Mouse (Mus musculus) spleen, adult 2 months (tissue): ENCODE data around the gene Nr1i2. TPM values are rescaled to one million over a fixed set of nuclear protein-coding genes. Genes with fewer than 3 reads are reported as not detected.
A peak's percentile ranks its signal among the peaks of the same experiment; 100 is the strongest.

Experiments
- DNase-seq, 2 experiments: peaks; one replicate each; pipeline versions ENCODE4 v3.0.0 to v3.0.0-alpha.2; 2012 to 2021; ENCODE audit warnings: low spot score in 2 of 2, low read depth in 1 of 2
- H3K27ac ChIP-seq: fragments of 200-500 bp; 2 replicates; pipeline ENCODE4 v1.5.1; 2012; ENCODE audit warnings: low read length, inconsistent platforms; ENCODE audit not compliant: insufficient read depth
- H3K27me3 ChIP-seq: fragments of 200-500 bp; 2 replicates; pipeline ENCODE4 v1.6.1; 2012; ENCODE audit warnings: mild to moderate bottlenecking, moderate library complexity, low read length, inconsistent platforms; ENCODE audit not compliant: control insufficient read depth, insufficient read depth
- H3K36me3 ChIP-seq: fragments of 200-500 bp; 2 replicates; pipeline ENCODE4 v1.6.1; 2012; ENCODE audit warnings: mild to moderate bottlenecking, low read length, inconsistent platforms; ENCODE audit not compliant: control insufficient read depth, insufficient read depth
- H3K4me1 ChIP-seq: fragments of 200-500 bp; 2 replicates; pipeline ENCODE4 v1.6.1; 2011; ENCODE audit warnings: inconsistent platforms; ENCODE audit not compliant: control insufficient read depth, insufficient read depth, insufficient read length
- H3K4me3 ChIP-seq: fragments of 200-500 bp; 2 replicates; pipeline ENCODE4 v1.5.1; 2011; ENCODE audit warnings: mild to moderate bottlenecking, inconsistent platforms; ENCODE audit not compliant: insufficient read depth, insufficient read length; ENCODE audit errors: extremely low read depth
- CTCF ChIP-seq: fragments of 200-500 bp; IDR thresholded peaks from 2 replicates; pipeline ENCODE4 v1.5.1; 2011; ENCODE audit warnings: mild to moderate bottlenecking, inconsistent platforms; ENCODE audit not compliant: insufficient read depth, insufficient read length, insufficient replicate concordance; ENCODE audit errors: extremely low read depth
- POLR2A ChIP-seq: fragments of 200-500 bp; IDR thresholded peaks from 2 replicates; pipeline ENCODE4 v1.6.1; 2011; ENCODE audit warnings: low read depth, low read length, inconsistent platforms
- WGBS: fragments of 180-500 bp; shearing (Covaris S2); methylation state at CpG from one replicate; pipeline ENCODE4 v1.1.7; 2018; 5-methylcytosine and 5-hydroxymethylcytosine counted together
- polyA plus RNA-seq: library from polyadenylated mRNA; depleted of rRNA; stranded (reverse); fragments of >200 nt; gene quantifications from 2 replicates; pipeline ENCODE4 v1.2.3, GENCODE M21; 2012

Nr1i2 gene
- polyA plus RNA-seq, 1 experiment: not detected

GRCm38 (mm10) chr16:38324311-38324710 is 29.7 kb upstream of the Nr1i2 start:
- Histone ChIP-seq H3K4me1 (no peaks in the 10 kb centered on the region), H3K27ac (no peak overlapping the region), H3K4me3 (no peak overlapping the region), H3K27me3 (no peaks in the 10 kb centered on the region), H3K36me3 (no peaks in the 10 kb centered on the region)
- no peak for TF ChIP-seq CTCF
- no peak for TF ChIP-seq POLR2A
- no peak for DNase-seq
- 89% methylated on average over 15 of the region's 15 CpGs for WGBS

DNA sequence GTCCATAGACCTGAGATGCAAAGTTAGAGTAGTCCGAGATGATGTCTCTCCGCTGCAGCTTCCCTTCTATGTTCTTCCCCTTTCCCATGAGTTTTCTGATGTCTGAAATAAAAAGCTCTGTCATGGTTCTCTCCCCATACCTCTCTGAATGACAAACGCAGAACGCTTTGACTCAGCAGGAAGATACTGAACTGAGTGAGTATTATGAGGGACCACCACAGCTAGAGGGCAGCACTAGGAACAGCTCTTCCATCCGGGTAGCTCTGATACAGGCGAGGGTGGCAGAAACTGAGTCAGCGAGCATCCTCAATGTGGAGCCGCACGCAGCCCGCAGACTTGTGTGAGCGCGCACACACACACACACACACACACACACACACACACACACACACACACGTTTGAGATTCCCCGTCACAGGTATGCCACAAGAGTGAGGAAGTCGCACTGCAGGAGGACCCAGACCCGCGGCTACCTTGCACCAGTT is 26.9 kb upstream of the Nr1i2 start:
- Histone ChIP-seq H3K4me1 (no peaks in the 10 kb centered on the region), H3K27ac (no peak overlapping the region), H3K4me3 (no peak overlapping the region), H3K36me3 (no peaks in the 10 kb centered on the region), H3K27me3 (no peaks in the 10 kb centered on the region)
- 32% methylated on average over 17 of the region's 17 CpGs for WGBS
- DNase-seq: peak in 1 of 2 experiments; percentile 37
- TF ChIP-seq POLR2A (no peak), CTCF (peak; percentile 25; the same call in 1 of the 2 replicates)

DNA sequence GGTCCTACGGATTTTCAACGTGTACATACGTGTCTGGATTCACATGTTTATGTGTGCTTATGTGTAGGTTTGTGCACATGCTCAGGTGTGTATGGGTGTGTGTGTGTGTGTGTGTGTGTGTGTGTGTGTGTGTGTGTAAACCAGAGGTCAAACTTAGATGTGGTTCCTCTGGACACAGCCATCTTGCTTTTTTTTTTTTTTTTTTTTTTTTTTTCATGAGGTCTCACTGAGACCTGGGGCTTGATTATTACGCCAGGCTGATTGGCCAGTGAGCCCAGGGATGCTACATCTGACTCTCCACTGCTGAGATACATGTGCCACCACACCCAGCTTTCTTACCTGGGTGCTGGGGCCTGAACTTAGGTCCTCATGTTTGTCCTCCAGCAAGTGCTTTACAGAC is 24.5 kb upstream of the Nr1i2 start:
- WGBS: 88% methylated on average over 4 of the region's 4 CpGs
- no peak for TF ChIP-seq CTCF
- TF ChIP-seq POLR2A: no peak
- no peak overlapping the region for H3K27ac ChIP-seq
- no peak for DNase-seq
- H3K36me3 ChIP-seq: no peaks in the 10 kb centered on the region
- H3K4me3 ChIP-seq: no peak overlapping the region
- no peaks in the 10 kb centered on the region for H3K4me1 ChIP-seq
- H3K27me3 ChIP-seq: no peaks in the 10 kb centered on the region

DNA sequence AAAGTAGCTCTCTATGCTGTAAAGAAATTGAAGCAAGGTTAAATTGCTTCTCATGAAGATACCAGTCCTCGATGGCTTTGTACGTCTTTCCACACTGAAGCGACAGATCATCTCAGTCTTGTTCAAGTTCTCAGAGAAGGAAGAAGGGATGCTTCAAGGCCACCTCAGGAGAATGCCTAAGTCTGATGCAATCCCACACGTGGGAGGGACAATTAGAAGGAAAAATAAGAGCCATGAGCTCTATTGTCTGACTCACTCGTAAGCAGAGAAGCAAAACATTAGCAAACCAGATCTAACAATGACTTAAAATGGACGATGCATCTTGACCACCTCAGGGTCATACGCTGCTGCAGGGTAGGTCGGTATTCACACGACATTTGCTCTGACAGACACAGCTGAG is 23.9 kb upstream of the Nr1i2 start:
- TF ChIP-seq CTCF (no peak), POLR2A (no peak)
- Histone ChIP-seq H3K27me3 (no peaks in the 10 kb centered on the region), H3K4me3 (no peak overlapping the region), H3K27ac (no peak overlapping the region), H3K4me1 (no peaks in the 10 kb centered on the region), H3K36me3 (no peaks in the 10 kb centered on the region)
- no peak for DNase-seq
- 82% methylated on average over 9 of the region's 9 CpGs for WGBS

DNA sequence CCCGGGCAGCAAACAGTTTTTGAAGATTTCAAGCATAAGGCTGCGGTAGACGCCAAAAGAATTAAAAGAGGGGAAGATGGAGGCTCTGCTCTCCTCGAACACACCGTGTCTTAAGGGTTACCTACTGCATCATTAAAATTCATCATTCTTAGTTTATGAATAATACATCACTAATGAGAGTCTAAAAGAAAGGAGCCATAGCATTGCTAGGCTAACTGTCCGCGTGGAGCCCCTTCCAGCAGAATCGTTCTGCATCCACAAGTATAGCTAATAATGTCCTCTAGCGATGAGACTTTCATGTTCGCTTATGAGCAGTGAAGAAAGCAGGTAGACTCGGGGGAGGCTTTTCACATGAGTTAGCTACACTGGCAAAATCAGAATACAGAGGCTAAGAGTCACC is 13.6 kb upstream of the Nr1i2 start:
- H3K27ac ChIP-seq: no peak overlapping the region
- no peaks in the 10 kb centered on the region for H3K36me3 ChIP-seq
- TF ChIP-seq CTCF (no peak), POLR2A (no peak)
- H3K27me3 ChIP-seq: no peaks in the 10 kb centered on the region
- H3K4me1 ChIP-seq: no peaks in the 10 kb centered on the region; the same call in 1 of the 2 replicates
- no peak overlapping the region for H3K4me3 ChIP-seq
- DNase-seq: no peak
- WGBS: 72% methylated on average over 11 of the region's 11 CpGs

GRCm38 (mm10) chr16:38307651-38308050 is 13.0 kb upstream of the Nr1i2 start:
- WGBS: 5% methylated on average over 7 of the region's 7 CpGs
- H3K36me3 ChIP-seq: no peaks in the 10 kb centered on the region
- TF ChIP-seq CTCF (no peak), POLR2A (no peak)

GRCm38 (mm10) chr16:38307221-38307605 is 12.6 kb upstream of the Nr1i2 start:
- no peak for DNase-seq
- WGBS: 56% methylated on average over 5 of the region's 5 CpGs
- H3K27me3 ChIP-seq: no peaks in the 10 kb centered on the region
- no peaks in the 10 kb centered on the region for H3K36me3 ChIP-seq
- no peaks in the 10 kb centered on the region; the same call in 1 of the 2 replicates for H3K4me1 ChIP-seq
- no peak overlapping the region for H3K27ac ChIP-seq
- TF ChIP-seq CTCF: no peak
- no peak for TF ChIP-seq POLR2A
- no peak overlapping the region for H3K4me3 ChIP-seq

More at GRCm38 (mm10) chr16:38307651-38308050, 13.0 kb upstream of the Nr1i2 start:
- Histone ChIP-seq H3K27ac (no peak overlapping the region), H3K4me3 (no peak overlapping the region), H3K4me1 (no peaks in the 10 kb centered on the region; the same call in 1 of the 2 replicates), H3K27me3 (no peaks in the 10 kb centered on the region)
- DNase-seq: no peak
